ENCODE assay signal across 9 mouse cellular contexts in the genomic region with DNA sequence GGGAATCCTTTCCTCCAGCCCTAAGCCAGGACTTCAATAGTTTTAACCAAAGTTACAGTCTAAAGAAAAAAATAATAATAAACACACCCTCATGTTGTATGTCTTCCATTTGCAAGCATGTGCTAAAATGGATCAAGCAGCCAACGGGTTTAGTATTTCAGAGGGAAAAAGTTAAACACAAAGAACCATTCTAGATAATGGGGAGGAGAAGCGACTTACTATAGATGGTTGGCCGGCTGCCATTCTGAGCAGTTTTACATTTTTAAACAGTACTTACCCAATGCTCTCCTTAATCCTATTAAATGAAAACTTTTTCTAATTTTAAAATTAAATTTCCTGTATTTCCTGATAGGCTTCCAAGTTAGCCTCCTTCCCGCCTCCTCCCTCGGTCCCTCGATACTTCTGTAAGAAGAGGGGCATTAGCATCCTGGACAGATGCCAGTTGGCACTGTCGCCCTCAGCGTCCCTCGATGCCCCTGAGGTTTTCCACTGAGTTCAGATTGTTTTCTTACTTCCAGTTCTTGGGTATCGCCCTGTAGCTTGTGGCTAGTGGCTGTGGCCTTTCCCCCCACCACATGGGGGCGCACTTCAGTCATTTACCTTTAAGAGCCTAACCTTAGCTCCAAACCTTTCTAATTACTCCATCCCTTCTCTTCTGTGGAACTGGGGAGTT.
DNase-seq lines count a peak whose midpoint lies in the region; ATAC-seq lines count a peak whose summit lies in the region.
"Had no signal": no experiment of that assay in that cellular context is flagged by ENCODE, and none has a peak within 500 bp of the region (broad histone marks: within the 10 kb centered on the region; RNA-seq: fewer than 3 reads in every experiment).

No protein-coding gene starts in this region.

- peak; percentile 43 to 46 for DNase-seq in B cell, adult 2 months
- DNase-seq in adrenal gland, adult 8-10 months = peak; percentile 36
- DNase-seq in kidney, postnatal 10 days = peak; percentile 51
- DNase-seq in lung, postnatal 10 days = peak; percentile 60
- DNase-seq in testis, postnatal 14 days (ENCODE audit: low spot score) = peak; percentile 9

- H3K4me1 ChIP-seq in hindbrain, embryonic 13.5 days (replicated peaks) = no peaks in the 10 kb centered on the region
- no peaks in the 10 kb centered on the region for H3K4me1 ChIP-seq in hindbrain, embryonic 12.5 days
- H3K4me1 ChIP-seq in embryonic facial prominence, embryonic 15.5 days = peaks cover 9% of the 10 kb centered on the region

- H3K36me3 ChIP-seq in hindbrain, embryonic 13.5 days = no peaks in the 10 kb centered on the region
- H3K36me3 ChIP-seq in hindbrain, embryonic 12.5 days = no peaks in the 10 kb centered on the region
- no peaks in the 10 kb centered on the region for H3K36me3 ChIP-seq in embryonic facial prominence, embryonic 15.5 days
- H3K36me3 ChIP-seq: lung, embryonic 15.5 days had no signal

- no peaks in the 10 kb centered on the region for H3K27me3 ChIP-seq in hindbrain, embryonic 13.5 days
- H3K27me3 ChIP-seq in hindbrain, embryonic 12.5 days = no peaks in the 10 kb centered on the region
- H3K27me3 ChIP-seq in embryonic facial prominence, embryonic 15.5 days = no peaks in the 10 kb centered on the region
- H3K27me3 ChIP-seq: lung, embryonic 15.5 days had no signal

- no peak overlapping the region for H3K4me2 ChIP-seq in hindbrain, embryonic 13.5 days
- no peak overlapping the region for H3K4me2 ChIP-seq in hindbrain, embryonic 12.5 days (replicated peaks)
- no peak overlapping the region for H3K4me2 ChIP-seq in embryonic facial prominence, embryonic 15.5 days (replicated peaks)
- H3K4me2 ChIP-seq: lung, embryonic 15.5 days had no signal

- WGBS in hindbrain, embryonic 13.5 days = 61% methylated on average over 11 of the region's 11 CpGs
- WGBS in hindbrain, embryonic 12.5 days = 79% methylated on average over 11 of the region's 11 CpGs
- 21% methylated on average over 11 of the region's 11 CpGs for WGBS in embryonic facial prominence, embryonic 15.5 days

- no peak overlapping the region for H3K4me3 ChIP-seq in hindbrain, embryonic 13.5 days
- no peak overlapping the region for H3K4me3 ChIP-seq in hindbrain, embryonic 12.5 days
- H3K4me3 ChIP-seq in embryonic facial prominence, embryonic 15.5 days (replicated peaks) = no peak overlapping the region
- H3K4me3 ChIP-seq: lung, embryonic 15.5 days had no signal

- H3K9ac ChIP-seq in hindbrain, embryonic 13.5 days = no peak overlapping the region
- no peak overlapping the region for H3K9ac ChIP-seq in hindbrain, embryonic 12.5 days
- H3K9ac ChIP-seq in embryonic facial prominence, embryonic 15.5 days = no peak overlapping the region
- H3K9ac ChIP-seq: lung, embryonic 15.5 days had no signal

- peak; percentile 39; the same call in 1 of the 2 replicates for ATAC-seq in hindbrain, embryonic 13.5 days (ENCODE audit: low FRiP score)
- no peak for ATAC-seq in hindbrain, embryonic 12.5 days (ENCODE audit: low FRiP score)
- peak; percentile 29; the same call in 1 of the 2 replicates for ATAC-seq in embryonic facial prominence, embryonic 15.5 days (ENCODE audit: insufficient number of reproducible peaks, low FRiP score, low TSS enrichment, low read depth)

- H3K27ac ChIP-seq in hindbrain, embryonic 13.5 days = no peak overlapping the region
- H3K27ac ChIP-seq in hindbrain, embryonic 12.5 days = no peak overlapping the region
- H3K27ac ChIP-seq in embryonic facial prominence, embryonic 15.5 days (replicated peaks) = no peak overlapping the region; the same call in 1 of the 2 replicates
- H3K27ac ChIP-seq: lung, embryonic 15.5 days had no signal

- no peaks in the 10 kb centered on the region for H3K9me3 ChIP-seq in hindbrain, embryonic 13.5 days
- no peaks in the 10 kb centered on the region for H3K9me3 ChIP-seq in hindbrain, embryonic 12.5 days (replicated peaks)
- no peaks in the 10 kb centered on the region for H3K9me3 ChIP-seq in embryonic facial prominence, embryonic 15.5 days (replicated peaks)
- H3K9me3 ChIP-seq: lung, embryonic 15.5 days had no signal

Comparison
In these comparisons a context has a peak if more than half of its experiments do, and no peak if none do; other contexts are left out.
1. DNase-seq: peak in every context shown above with its lines; median percentile 60 in lung, postnatal 10 days; 51 in kidney, postnatal 10 days; 44 in B cell, adult 2 months; 36 in adrenal gland, adult 8-10 months; 9 in testis, postnatal 14 days.